Mouse (Mus musculus): ENCODE data around the gene Hdac10.

Hdac10 gene

GRCm38 (mm10) chr15:89147895-89148294 is 19.4 kb upstream of the Hdac10 start:
- DNase-seq, result no peak

- no peak for DNase-seq
Measured at GRCm38 (mm10) chr15:89147456-89147855, 19.0 kb upstream of the Hdac10 start.

GRCm38 (mm10) chr15:89147024-89147423 is 18.5 kb upstream of the Hdac10 start:
- DNase-seq, result peak; percentile 41

GRCm38 (mm10) chr15:89146537-89146936 is 18.0 kb upstream of the Hdac10 start:
- DNase-seq, result peak; percentile 58

- no peak for DNase-seq
Measured at GRCm38 (mm10) chr15:89145813-89146350, 17.4 kb upstream of the Hdac10 start.

GRCm38 (mm10) chr15:89144965-89145364 is 16.5 kb upstream of the Hdac10 start:
- no peak for DNase-seq

GRCm38 (mm10) chr15:89143134-89143533 is 14.6 kb upstream of the Hdac10 start:
- DNase-seq, result no peak

GRCm38 (mm10) chr15:89141905-89142304 is 13.4 kb upstream of the Hdac10 start:
- no peak for DNase-seq

GRCm38 (mm10) chr15:89141443-89141842 is 12.9 kb upstream of the Hdac10 start:
- DNase-seq, result no peak

GRCm38 (mm10) chr15:89140659-89141252 is 12.3 kb upstream of the Hdac10 start, which contains the start of gene Mapk12:
Gene Mapk12, minus strand, starts transcription at chr15:89140703.
- DNase-seq, result peak; percentile 58

GRCm38 (mm10) chr15:89140048-89140658 is 11.7 kb upstream of the Hdac10 start:
- peak; percentile 51 for DNase-seq

GRCm38 (mm10) chr15:89138531-89138930 is 10.0 kb upstream of the Hdac10 start:
- no peak for DNase-seq

GRCm38 (mm10) chr15:89138046-89138405 is 9.5 kb upstream of the Hdac10 start:
- DNase-seq, result no peak

- DNase-seq, result no peak
Measured at GRCm38 (mm10) chr15:89137378-89138045, 9.0 kb upstream of the Hdac10 start.

- no peak for DNase-seq
Measured at GRCm38 (mm10) chr15:89136461-89137155, 8.1 kb upstream of the Hdac10 start.

GRCm38 (mm10) chr15:89131316-89131715 is 2.8 kb upstream of the Hdac10 start:
- DNase-seq, result peak; percentile 21

- no peak for DNase-seq
Measured at GRCm38 (mm10) chr15:89130245-89130644, 1.7 kb upstream of the Hdac10 start.

GRCm38 (mm10) chr15:89127364-89127940 is 1.0 kb downstream of the Hdac10 start:
- DNase-seq, result no peak

GRCm38 (mm10) chr15:89126622-89127021 is 1.9 kb downstream of the Hdac10 start:
- DNase-seq, result no peak

- DNase-seq, result no peak
Measured at GRCm38 (mm10) chr15:89125351-89125750, 3.1 kb downstream of the Hdac10 start.

GRCm38 (mm10) chr15:89124312-89124711 is 4.2 kb downstream of the Hdac10 start:
- no peak for DNase-seq

- DNase-seq, result no peak
Measured at GRCm38 (mm10) chr15:89123595-89123994, 4.9 kb downstream of the Hdac10 start.
